Mouse (Mus musculus) right cerebral cortex, postnatal 36 days (tissue): ENCODE results near the gene Bdh1.

Experiments
- DNase-seq, 2 experiments: peaks; one replicate each; pipeline ENCODE4 v3.0.0; 2022; ENCODE audit warnings: low spot score in 2 of 2, mixed read lengths in 1 of 2

Bdh1 gene

DNA sequence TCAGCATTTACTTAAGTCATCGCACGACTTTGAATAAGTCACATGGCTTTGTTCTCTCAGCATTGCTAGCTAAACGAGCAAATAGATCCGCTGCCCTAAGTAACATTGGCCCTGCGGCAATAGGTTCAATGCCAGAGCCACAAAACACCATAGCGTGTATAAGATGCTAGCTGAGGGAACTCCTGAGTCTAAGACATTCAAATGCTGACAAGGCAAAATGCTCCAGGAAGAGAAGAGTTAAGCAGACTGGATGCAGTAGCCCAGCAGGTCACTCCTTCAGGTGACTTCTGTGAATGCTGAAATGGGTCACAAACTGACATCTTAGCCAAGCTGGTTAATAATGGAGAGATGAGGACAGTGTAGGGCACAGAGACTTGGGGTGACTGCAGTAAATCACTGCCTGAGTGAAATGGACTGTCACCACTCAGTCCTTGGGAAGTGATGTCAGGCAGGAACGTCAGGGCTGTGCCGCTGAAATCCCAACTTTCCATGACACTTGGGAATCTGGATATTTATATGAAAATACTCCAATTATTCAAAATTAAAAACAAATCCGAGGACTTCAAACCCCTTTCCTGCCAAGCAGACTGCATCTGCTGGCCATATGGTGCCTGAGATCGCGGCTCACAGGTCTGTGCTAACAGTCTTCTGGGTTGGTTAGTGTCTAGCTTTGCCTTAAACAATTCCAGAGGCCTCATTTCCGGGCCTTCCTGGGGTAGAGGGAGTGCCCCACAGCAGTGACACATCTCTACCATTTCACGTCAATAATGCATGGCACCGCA lies 79.1 kb downstream of the Bdh1 start:
- DNase-seq = no peak

- DNase-seq = no peak
These were observed 79.8 kb downstream of the Bdh1 start for GRCm38 (mm10) chr16:31501751-31502365.

DNA sequence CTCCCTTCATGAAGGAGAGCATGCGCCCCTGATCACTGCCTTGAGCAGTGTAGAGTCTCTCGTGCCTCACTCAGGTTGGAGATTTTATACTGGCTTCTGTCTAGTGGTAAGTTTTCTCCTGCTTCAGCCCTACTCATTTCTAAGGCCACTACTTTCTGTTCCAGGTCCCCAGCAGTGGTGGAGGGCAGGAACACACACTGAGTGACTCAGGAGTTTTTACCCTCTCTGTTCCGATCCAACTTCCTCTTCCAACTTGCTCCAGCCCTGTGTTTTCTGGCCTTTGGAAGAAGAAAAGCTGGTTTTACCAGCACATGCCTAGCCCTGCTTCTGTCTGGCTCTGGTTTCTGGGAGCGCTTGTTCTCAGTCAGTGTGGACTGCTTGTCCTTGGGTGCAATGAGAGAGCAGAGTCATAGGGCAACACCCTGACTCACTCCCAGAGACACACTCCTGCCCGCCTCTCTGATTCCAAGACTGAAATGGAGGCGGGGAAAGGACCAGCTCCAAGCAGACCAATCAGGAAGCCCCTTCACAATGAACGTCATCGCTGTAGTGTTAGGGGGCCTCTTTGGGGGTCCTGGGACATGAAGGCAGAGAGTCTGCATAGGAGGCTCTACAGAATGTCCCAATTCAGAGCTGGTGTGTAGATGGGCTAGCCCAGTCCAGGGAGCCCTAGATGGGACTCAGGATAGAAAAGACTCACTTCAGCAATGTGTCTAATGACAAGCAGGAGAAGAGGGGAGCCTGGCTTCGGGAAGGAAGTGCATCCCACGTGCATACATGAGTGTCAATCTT lies 84.8 kb downstream of the Bdh1 start:
- no peak for DNase-seq

DNA sequence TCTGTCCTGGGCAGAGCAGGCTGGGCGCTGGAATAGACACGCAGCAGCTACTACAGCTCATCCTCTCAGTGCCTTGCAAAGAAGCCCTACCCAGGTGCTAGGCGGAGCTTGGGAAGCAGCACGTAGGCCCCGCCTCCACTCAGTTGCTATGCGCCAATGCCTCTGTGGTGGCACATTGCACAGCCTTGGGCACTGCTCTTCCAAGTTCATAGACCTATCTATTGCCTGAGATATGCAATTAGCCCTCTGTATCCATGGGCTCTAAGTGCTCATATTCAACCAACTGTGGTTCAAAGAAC lies 85.3 kb downstream of the Bdh1 start:
- DNase-seq = no peak

- DNase-seq = no peak
These were observed 85.9 kb downstream of the Bdh1 start for GRCm38 (mm10) chr16:31507794-31508526.
